Mouse (Mus musculus) ES-Bruce4 (cell line): Measurements from ENCODE around the gene Hist1h4f.
A peak's percentile ranks its signal among the peaks of the same experiment; 100 is the strongest.

Experiments
- CTCF ChIP-seq: IDR thresholded peaks from one replicate; pipeline ENCODE4 v1.8.1; 2011; ENCODE audit warnings: low read depth, low read length
- EP300 ChIP-seq: IDR thresholded peaks from 2 replicates; pipeline ENCODE4 v1.6.1; 2011; ENCODE audit warnings: low read depth, low read length; ENCODE audit not compliant: insufficient read depth

GRCm38 (mm10) chr13:23516822-23517602, 34.4 kb downstream of the Hist1h4f start:
- TF ChIP-seq CTCF = no peak
- 0 out of 2 replicates have a peak, but pooled peaks have one; percentile 19 for TF ChIP-seq EP300
